Mouse (Mus musculus) heart, adult 2 months (tissue): ENCODE results near the gene Kcnk5.

ENCODE experiments used
- CTCF ChIP-seq: fragments of 200-600 bp; IDR thresholded peaks from 2 replicates; pipeline ENCODE4 v1.8.1; 2022; ENCODE audit warnings: antibody characterized with exemption, mild to moderate bottlenecking, moderate library complexity
- EP300 ChIP-seq: fragments of 200-500 bp; IDR thresholded peaks from 2 replicates; pipeline ENCODE4 v1.6.1; 2011; ENCODE audit warnings: low read depth, low read length, control low read depth; ENCODE audit not compliant: insufficient read depth

- no peak for TF ChIP-seq EP300
- no peak for TF ChIP-seq CTCF
Measured at GRCm38 (mm10) chr14:20211754-20212601, 30.4 kb upstream of the Kcnk5 start.
